Mouse (Mus musculus): ENCODE results near the gene Vars.

GRCm38 (mm10) chr17:35046681-35047455 lies 46.1 kb downstream of the Vars start, which contains the start of gene Msh5:
- no peak for TF ChIP-seq CTCF (IDR thresholded peaks at IDR 0.05)
- TF ChIP-seq EP300 (IDR thresholded peaks at IDR 0.05) = 0 out of 2 replicates have a peak, but pooled peaks have one; percentile 10

Data from lung, postnatal 0 days (tissue).